Comparison of ENCODE assay signal across 1 mouse cellular context in the genomic region with DNA sequence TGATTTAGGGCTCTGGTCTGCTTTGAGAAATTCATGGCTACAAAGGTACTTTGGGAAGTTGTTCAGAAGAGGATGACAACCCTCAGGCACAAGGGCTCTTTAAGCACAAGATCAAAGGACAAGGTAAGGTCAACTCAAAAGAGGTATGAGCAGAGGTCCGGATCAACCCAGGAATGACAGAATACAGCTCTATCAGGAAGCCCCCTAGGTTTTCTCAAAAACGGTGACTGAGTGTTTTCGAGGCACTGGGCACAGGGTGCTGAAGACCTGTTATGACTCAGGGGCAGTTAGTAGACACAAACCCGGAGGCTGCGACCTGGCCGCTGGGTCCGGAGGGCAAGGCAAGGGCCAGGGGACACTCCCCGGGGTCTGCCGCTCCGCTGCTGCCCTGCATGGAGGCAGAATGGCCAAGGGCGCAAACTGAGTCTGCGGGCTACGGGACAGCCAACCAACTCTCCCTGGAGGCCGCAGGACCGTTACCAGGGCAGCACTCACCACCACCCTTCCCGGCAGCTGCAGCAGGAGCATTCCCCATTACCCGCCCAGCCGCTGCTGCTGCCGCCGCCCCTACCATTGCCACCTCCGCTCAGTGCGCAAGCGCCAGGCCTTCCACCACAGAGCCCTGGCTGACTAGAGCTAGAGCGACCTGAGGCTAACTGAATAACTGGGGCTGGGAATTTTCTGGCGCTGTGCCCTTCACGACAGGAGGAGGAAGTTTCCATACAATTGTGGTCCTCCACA.
TF ChIP-seq lines count a peak whose summit lies in the region.

No protein-coding gene starts in this region.

TF ChIP-seq in myocyte, 11 proteins besides CTCF, POLR2A, EP300 and RAD21 (continued from another document):
- no peak for TF ChIP-seq SRF (IDR thresholded peaks at IDR 0.05; ENCODE audit: control insufficient read depth, insufficient read length, low read depth)
- TF ChIP-seq MYOG (IDR thresholded peaks at IDR 0.05; ENCODE audit: control insufficient read depth in 1 of 3, insufficient read depth in 1 of 3, insufficient read length in 2 of 3, low read depth in 2 of 3) = peak in 2 of 3 experiments; percentile 34 to 79
- no peak for TF ChIP-seq USF1 (IDR thresholded peaks at IDR 0.05; ENCODE audit: low read depth)
- no peak for TF ChIP-seq CEBPB (IDR thresholded peaks at IDR 0.05; ENCODE audit: insufficient read depth, poor library complexity, severe bottlenecking)
